Mouse (Mus musculus) brown adipose tissue, adult 24 weeks (tissue): ENCODE measurements around the gene Pacs2. TPM values are rescaled to one million over a fixed set of nuclear protein-coding genes. Genes with fewer than 3 reads are reported as not detected.

Experiments
- H3K27ac ChIP-seq: fragments of 200-500 bp; replicated peaks from 2 replicates; pipeline ENCODE4 v1.5.1; 2012; ENCODE audit warnings: low read depth, mild to moderate bottlenecking, low read length
- H3K4me1 ChIP-seq: fragments of 200-500 bp; 2 replicates; pipeline ENCODE4 v1.6.1; 2012; ENCODE audit warnings: low read length, mixed read lengths; ENCODE audit not compliant: control insufficient read depth, insufficient read depth, insufficient read length
- H3K4me3 ChIP-seq: fragments of 200-500 bp; 2 replicates; pipeline ENCODE4 v1.5.1; 2012; ENCODE audit warnings: low read depth, mild to moderate bottlenecking, low read length, moderate library complexity; ENCODE audit not compliant: insufficient read depth
- polyA plus RNA-seq: library from polyadenylated mRNA; stranded (reverse); fragments of >200 nt; gene quantifications from 2 replicates; pipeline ENCODE4 v1.2.4, GENCODE M21; 2012; ENCODE audit not compliant: missing spikeins, insufficient read depth, insufficient read length

The Pacs2 gene
- polyA plus RNA-seq, 1 experiment = 15.8 TPM

DNA sequence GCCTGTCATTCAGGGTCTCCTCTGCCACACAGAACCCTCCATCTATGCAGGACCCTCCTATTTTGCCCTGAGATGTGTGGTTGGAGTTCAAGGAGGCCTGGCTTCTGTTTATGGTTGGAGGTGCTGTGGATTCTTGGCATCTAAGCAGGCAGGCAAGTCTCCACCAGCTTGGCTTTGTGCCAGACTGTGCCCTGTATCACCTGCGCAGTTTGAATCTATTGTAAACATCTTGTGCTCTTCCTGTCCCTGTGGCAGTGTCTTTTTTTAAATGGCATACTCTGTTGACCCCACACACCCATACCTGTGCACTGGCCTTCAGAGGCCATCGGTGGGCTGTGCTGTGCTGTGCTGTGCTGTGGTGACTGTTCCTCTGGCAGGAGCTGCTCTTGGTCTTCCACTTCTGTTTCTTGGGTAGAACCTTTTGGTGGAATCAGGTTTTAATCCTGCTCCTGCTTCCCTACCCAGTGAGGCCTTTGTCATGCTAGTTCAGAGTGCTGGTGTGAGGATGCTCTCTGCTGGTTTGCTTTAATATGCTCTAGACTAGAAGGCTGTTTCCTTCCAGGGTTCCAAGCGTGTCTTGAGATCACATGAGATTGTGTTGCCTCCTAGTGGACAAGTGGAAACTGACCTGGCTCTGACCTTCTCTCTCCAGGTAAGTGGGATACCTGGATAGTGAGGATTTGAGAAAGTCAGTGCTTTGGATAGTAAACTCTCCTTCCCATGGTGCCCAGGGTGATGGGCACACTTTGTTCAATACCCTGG lies 30.8 kb downstream of the Pacs2 start:
- H3K4me1 ChIP-seq = 0 out of 2 replicates have a peak, but pooled peaks cover 6% of the 10 kb centered on the region
- H3K4me3 ChIP-seq = no peak overlapping the region
- H3K27ac ChIP-seq = no peak overlapping the region

DNA sequence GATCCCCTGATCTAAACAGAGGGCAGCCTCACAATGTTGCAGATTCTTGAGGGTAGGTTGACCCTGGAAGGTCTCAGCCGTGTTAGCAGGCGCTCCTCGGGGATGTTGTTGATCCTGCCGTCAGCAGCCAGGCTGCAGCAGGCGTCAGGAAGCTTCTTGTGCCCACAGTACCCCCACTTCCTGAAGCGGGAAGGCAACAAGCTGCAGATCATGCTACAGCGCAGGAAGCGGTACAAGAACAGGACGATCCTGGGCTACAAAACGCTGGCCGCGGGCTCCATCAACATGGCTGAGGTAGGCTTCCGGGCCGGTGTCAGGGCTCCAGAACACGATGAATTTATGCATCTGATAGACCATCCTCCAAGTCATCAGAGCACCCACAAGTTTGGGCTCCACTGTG lies 32.6 kb downstream of the Pacs2 start:
- Histone ChIP-seq H3K4me3 (no peak overlapping the region), H3K4me1 (no peaks in the 10 kb centered on the region)

DNA sequence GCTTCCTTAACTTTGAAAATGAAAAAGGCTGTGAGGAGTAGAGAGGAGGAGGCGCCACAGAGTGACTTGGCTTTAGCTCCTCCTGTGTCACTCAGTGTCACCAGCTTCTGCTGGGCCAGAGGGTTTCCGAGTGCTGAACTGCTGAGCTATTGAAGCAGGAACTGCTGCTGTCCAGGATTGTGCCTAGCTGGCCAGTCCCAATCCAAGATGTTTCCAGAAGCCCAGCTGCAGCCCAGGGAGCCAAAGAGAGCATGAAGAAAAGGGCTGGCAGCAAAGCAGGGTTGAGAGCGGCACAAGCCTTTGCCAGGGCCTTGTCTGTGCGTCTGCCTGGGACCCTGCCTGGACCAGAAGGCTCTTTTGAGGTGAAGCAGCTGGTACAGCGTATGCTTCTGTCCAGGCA lies 33.8 kb downstream of the Pacs2 start:
- Histone ChIP-seq H3K27ac (no peak overlapping the region), H3K4me3 (no peak overlapping the region), H3K4me1 (no peaks in the 10 kb centered on the region)

More for the DNA sequence above, 32.6 kb downstream of the Pacs2 start:
- no peak overlapping the region for H3K27ac ChIP-seq

DNA sequence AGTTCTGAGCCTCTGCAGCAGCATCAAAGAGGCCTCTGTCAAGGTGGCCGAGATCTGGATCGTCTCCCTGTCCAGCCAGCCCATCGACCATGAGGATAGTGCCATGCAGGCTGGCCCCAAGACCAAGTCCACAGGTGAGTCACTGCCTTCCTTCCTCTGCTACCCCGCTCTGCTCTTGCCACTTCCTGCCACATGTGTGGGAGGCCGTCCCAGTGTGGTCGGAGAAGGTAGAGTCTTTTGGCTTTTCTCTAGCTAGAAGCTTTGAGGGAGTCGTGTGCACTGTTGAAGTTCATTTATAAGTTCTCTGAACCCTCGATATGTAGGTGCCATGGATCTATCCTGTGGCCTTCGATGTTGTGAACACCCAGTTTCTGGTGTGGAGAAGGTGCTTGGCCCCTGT lies 35.5 kb downstream of the Pacs2 start:
- Histone ChIP-seq H3K4me1 (no peaks in the 10 kb centered on the region), H3K27ac (no peak overlapping the region), H3K4me3 (no peak overlapping the region)

DNA sequence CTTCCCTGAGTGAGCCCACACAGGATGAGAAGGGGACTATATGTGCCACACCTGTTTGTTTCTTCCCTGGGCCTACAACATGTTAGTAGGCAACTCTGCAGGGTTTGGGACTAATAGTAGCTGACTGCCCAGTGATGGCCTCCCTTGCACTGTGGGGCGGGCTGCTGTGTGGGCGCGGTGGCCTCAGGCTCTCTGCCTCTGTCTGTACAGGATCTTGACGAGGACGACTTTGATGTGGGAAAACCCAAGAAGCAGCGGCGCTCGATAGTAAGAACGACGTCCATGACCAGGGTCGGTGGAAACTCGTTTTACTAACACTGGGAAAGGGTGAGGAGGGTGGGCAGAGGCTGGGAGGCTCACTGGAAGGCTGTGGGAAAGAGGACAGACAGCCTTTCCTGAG lies 36.4 kb downstream of the Pacs2 start:
- no peak overlapping the region for H3K27ac ChIP-seq

DNA sequence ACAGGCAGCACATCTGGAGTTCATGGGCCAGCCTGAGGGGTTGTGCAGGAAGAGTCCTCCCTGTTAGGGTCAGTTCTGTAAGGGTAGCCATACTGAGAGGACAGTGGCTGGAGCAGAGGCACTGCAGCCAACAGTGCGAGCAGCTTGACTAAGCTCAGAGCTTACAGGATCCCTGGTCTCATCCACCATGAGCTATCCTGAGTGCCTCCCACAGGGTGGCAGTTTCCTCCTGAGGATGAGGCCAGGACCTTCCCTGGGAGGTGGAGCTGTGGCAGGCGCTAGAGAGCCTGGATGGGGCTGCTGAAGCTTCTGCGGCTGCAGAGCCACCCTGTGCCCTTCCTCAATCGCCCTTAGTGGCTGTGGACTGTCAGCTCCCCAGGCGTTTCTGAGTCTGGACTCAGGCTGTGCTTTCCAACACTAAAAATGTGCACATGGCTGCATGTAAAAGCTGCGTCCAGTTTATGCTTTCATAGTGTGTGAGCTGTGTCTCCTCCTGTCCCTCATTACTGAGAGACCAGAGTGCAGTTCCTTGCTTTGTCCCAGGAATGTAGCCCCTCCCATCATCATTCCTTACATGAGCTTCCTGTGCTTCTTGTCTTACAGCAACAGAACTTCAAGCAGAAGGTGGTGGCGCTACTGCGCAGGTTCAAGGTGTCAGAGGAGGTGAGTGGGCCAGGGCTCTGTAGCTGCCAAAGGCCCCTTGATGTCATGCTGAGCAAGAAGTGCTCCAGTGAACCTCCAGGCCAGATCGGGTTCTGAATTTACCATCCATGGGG lies 37.5 kb downstream of the Pacs2 start:
- Histone ChIP-seq H3K4me1 (no peaks in the 10 kb centered on the region), H3K4me3 (no peak overlapping the region), H3K27ac (no peak overlapping the region)

More for the DNA sequence above, 36.4 kb downstream of the Pacs2 start:
- Histone ChIP-seq H3K4me1 (no peaks in the 10 kb centered on the region), H3K4me3 (no peak overlapping the region)

DNA sequence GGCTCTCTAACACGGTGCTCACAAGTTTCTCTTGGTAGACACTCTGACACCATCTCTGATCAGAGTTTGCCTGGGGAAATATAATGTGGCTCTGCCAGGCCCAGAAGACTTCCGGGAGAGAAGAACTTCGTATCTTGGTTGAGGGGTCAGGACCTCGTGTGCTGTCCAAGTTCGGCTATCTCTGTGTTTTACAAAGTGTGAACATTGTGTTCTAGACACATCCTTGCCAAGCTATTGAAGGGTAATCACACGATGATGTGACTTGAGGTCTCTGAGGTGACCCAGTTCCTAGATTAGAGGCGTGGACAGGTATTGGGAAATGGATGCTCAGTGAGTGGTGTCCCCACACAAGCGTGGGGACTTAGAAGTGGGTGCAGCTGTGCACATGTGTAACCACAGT lies 41.8 kb downstream of the Pacs2 start:
- Histone ChIP-seq H3K27ac (no peak overlapping the region), H3K4me1 (no peaks in the 10 kb centered on the region)

DNA sequence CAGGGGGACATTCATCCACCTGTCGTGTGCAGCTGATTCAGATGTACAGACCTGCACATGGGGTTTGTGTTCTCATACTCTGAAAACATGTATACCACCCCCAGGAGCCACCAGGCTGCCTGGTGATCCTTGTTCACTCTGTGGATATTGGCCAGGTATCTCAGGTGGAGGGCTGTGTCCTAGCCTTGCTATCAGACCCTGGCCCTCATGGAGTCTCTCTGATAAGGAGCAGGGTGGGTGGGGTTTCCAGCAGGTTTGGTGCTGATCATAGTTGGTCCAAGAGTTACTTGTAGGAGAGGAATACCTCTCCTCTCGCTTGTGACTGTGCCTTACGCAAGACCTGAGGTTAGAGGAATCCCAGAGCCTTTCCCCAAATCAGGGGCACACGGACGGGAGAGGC lies 45.9 kb downstream of the Pacs2 start:
- Histone ChIP-seq H3K4me3 (no peak overlapping the region), H3K4me1 (no peaks in the 10 kb centered on the region), H3K27ac (no peak overlapping the region)

More for the DNA sequence above, 41.8 kb downstream of the Pacs2 start:
- no peak overlapping the region for H3K4me3 ChIP-seq

DNA sequence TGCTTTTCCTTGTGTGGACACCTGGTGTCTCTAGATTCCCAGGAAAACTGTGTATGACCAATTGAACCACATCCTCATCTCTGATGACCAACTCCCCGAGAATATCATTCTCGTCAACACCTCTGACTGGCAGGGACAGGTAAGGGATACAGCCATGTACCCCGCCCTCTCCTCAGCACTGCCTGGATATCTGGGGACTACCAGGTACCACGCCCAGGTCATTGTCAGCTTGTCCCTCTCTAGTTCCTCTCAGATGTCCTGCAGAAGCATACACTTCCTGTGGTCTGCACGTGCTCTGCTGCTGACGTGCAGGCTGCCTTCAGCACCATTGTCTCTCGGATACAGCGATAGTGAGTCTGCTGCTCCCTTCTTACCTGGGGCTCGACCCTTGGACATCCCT lies 47.3 kb downstream of the Pacs2 start:
- Histone ChIP-seq H3K4me1 (no peaks in the 10 kb centered on the region), H3K4me3 (no peak overlapping the region), H3K27ac (no peak overlapping the region)

DNA sequence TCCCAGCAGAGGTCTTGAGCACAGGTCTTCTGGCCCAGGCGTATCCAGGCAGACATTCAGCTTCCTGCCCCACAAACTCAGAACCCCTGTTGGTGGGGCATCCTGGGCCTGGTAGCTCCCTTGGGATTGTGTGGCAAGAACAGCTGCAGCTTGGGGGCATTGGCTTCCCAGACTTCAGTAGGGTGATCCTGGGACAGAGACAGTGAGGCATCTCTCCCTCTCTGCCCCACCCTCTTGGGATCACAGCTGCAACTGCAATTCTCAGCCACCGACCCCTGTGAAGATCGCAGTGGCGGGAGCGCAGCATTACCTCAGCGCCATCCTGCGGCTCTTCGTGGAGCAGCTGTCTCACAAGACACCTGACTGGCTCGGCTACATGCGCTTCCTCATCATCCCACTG lies 47.9 kb downstream of the Pacs2 start:
- H3K4me3 ChIP-seq = no peak overlapping the region
- H3K27ac ChIP-seq = no peak overlapping the region
- no peaks in the 10 kb centered on the region for H3K4me1 ChIP-seq

DNA sequence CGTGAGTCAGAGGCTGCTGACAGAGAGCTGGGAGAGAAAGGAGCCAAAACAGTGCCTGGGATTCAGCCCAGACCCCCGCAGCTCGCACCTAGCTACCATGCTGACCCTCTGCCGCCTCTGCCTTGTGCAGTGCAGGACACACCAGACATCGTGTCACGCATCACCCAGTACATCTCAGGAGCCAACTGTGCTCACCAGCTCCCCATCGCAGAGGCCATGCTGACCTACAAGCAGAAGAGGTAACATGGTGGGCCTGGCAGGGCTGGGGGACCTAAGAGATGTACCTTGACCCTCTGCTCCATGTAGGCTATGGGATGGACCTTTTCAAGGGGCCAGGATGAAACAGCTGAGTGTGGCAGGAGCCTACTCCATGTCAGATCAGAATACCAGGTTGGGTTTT lies 49.4 kb downstream of the Pacs2 start:
- H3K4me1 ChIP-seq = no peaks in the 10 kb centered on the region
- no peak overlapping the region for H3K4me3 ChIP-seq
- no peak overlapping the region for H3K27ac ChIP-seq

DNA sequence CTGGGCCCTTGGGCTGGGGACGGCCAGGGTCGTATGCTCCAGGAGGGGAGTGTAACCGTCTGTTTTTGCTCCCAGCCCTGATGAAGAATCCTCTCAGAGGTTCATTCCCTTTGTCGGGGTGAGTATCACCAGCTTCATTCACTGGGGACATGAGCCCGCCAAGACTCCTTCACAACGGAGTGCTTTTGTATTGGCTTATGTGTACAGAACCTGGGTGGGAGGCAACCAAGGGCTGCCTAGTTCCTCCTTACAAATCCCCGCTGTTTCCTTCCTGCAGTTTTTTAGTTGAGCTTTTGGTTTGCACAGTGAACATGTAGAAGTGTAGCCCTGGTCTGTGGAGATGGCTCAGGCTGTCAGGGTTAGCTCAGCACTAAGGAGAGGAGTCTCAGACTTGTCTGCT lies 53.7 kb downstream of the Pacs2 start:
- Histone ChIP-seq H3K4me3 (no peak overlapping the region), H3K4me1 (no peaks in the 10 kb centered on the region), H3K27ac (no peak overlapping the region)

DNA sequence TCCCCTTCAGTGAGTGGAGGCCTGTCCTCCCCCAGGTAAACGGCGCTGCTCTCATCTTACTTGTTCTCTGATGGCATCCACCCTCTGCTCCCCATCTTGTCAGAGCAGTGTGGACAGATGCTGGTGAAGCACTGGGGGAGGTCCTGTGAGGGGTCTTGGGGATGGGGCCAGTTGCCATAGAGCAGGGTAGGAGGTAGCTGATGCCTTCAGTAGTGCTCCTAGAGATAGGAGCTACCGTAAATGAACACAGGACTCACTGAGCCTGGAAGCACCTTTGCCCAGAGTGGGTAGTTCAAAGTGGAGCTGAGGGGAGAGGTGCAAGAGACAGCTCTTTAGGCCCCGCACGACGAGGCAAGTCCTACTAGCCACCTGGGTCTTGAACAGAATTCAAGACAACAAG lies 55.1 kb downstream of the Pacs2 start:
- Histone ChIP-seq H3K4me3 (no peak overlapping the region), H3K27ac (no peak overlapping the region), H3K4me1 (no peaks in the 10 kb centered on the region)

DNA sequence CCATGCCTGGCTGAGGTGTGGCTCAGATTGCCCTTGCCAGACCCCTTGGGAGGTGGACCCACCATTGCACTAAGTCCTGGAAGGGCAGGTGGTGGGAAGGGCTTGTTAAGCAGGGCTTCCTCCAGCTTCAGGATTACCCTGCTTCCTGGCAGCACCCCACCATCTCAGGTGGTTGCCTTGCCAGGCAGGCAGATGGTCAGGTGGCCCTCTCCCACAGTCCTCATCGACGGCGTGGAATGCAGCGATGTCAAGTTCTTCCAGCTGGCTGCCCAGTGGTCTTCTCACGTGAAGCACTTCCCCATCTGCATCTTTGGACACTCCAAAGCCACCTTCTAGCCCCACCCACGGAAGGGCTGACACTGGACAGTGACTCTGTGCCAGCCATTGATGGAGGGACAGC lies 57.0 kb downstream of the Pacs2 start:
- Histone ChIP-seq H3K27ac (no peak overlapping the region), H3K4me1 (no peaks in the 10 kb centered on the region), H3K4me3 (no peak overlapping the region)

DNA sequence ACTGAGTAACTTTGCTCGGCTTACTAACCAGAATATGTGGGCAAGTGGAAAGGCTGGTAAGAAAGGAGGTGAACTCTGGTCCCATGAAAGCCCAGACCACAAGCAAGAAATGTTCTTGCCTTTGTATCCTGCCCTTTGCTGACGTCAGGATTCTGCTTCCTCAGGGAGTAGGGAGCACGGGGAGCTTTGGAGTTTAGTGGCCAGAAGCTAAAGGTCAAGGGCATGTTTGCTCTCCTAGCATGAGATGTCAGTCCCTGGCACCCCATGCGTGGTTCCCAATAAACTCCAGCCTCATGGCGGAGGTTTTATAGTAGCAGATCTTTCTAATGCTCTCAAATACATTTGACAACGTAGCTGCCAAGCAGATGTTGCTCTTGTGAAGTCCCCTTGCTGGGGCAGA lies 57.5 kb downstream of the Pacs2 start:
- no peak overlapping the region for H3K4me3 ChIP-seq
- H3K4me1 ChIP-seq = no peaks in the 10 kb centered on the region
- H3K27ac ChIP-seq = no peak overlapping the region
